In genomic region chr12:81905865-81906264, GRCm38 (mm10) we compare ENCODE assay signal across 25 mouse cellular contexts. TPM values are rescaled to one million over a fixed set of nuclear protein-coding genes. Genes with fewer than 3 reads are reported as not detected.
A peak's percentile ranks its signal among the peaks of the same experiment; 100 is the strongest.
DNase-seq lines count a peak whose midpoint lies in the region; ATAC-seq and TF ChIP-seq lines count a peak whose summit lies in the region.
"Had no signal": no experiment of that assay in that cellular context is flagged by ENCODE, and none has a peak within 500 bp of the region (broad histone marks: within the 10 kb centered on the region; RNA-seq: fewer than 3 reads in every experiment).

No protein-coding gene starts in this region.

- 22% methylated on average over 2 of the region's 2 CpGs for WGBS in liver, embryonic 14.5 days (ENCODE audit: insufficient replicate concordance)
- WGBS in midbrain, postnatal 0 days: 97% methylated on average over 2 of the region's 2 CpGs

- TF ChIP-seq CTCF in G1E (IDR thresholded peaks at IDR 0.05; ENCODE audit: low read depth, low read length): no peak
- no peak for TF ChIP-seq CTCF in liver, embryonic 14.5 days (IDR thresholded peaks at IDR 0.05; ENCODE audit: low read depth)
- no peak for TF ChIP-seq CTCF in midbrain, postnatal 0 days (IDR thresholded peaks at IDR 0.05)

- TF ChIP-seq EP300 in liver, embryonic 14.5 days (IDR thresholded peaks at IDR 0.05; ENCODE audit: low read depth): 0 out of 2 replicates have a peak, but pooled peaks have one; percentile 25

- no peak overlapping the region for H3K4me3 ChIP-seq in G1E (ENCODE audit: low read depth, low read length)
- no peak overlapping the region for H3K4me3 ChIP-seq in liver, embryonic 14.5 days (ENCODE audit: insufficient read depth in 1 of 2, low read depth in 2 of 2, low read length in 2 of 2)
- H3K4me3 ChIP-seq in midbrain, postnatal 0 days (ENCODE audit: low read depth, low read length): no peak overlapping the region
- H3K4me3 ChIP-seq: embryonic facial prominence, embryonic 13.5 days; erythroblast, embryonic 14.5 days; hindbrain, embryonic 15.5 days; limb, embryonic 13.5 days had no signal

- no peak for DNase-seq in G1E (ENCODE audit: low spot score)
- DNase-seq in MEL-GATA-1-ER (ENCODE audit: extremely low read depth, low read depth): peak; percentile 41
- DNase-seq in liver, embryonic 14.5 days (ENCODE audit: low read depth in 3 of 3, low spot score in 3 of 3): no peak
- DNase-seq in retina, embryonic 14.5 days (ENCODE audit: low spot score): no peak
- no peak for DNase-seq in midbrain, postnatal 0 days (ENCODE audit: low spot score)
- DNase-seq in gastrocnemius, postnatal 10 days: no peak
- DNase-seq in right cerebral cortex, postnatal 25 days: no peak
- DNase-seq: adrenal gland, adult 2 months; cerebellum, adult 11-12 months; cerebellum, postnatal 10 days; heart, postnatal 4 days; kidney, postnatal 4 days; layer of hippocampus, adult 9-11 months; lung, adult 2 months; lung, postnatal 14 days; right cerebral cortex, postnatal 14 days; thymus, postnatal 14 days had no signal

- H3K9ac ChIP-seq in liver, embryonic 14.5 days (replicated peaks): no peak overlapping the region
- H3K9ac ChIP-seq in midbrain, postnatal 0 days (replicated peaks; ENCODE audit: low read length, poor library complexity, severe bottlenecking): no peak overlapping the region
- H3K9ac ChIP-seq: embryonic facial prominence, embryonic 13.5 days; hindbrain, embryonic 15.5 days; limb, embryonic 13.5 days had no signal

- H3K36me3 ChIP-seq in G1E (replicated peaks): no peaks in the 10 kb centered on the region
- H3K36me3 ChIP-seq in liver, embryonic 14.5 days (replicated peaks; ENCODE audit: control insufficient read depth, insufficient read depth, low read depth): no peaks in the 10 kb centered on the region
- H3K36me3 ChIP-seq in midbrain, postnatal 0 days (ENCODE audit: insufficient read depth, low read length): peaks cover 4% of the 10 kb centered on the region; the same call in 1 of the 2 replicates

- H3K9me3 ChIP-seq in G1E (replicated peaks): no peaks in the 10 kb centered on the region
- no peaks in the 10 kb centered on the region for H3K9me3 ChIP-seq in liver, embryonic 14.5 days (ENCODE audit: control insufficient read depth, low read length)
- no peaks in the 10 kb centered on the region for H3K9me3 ChIP-seq in midbrain, postnatal 0 days (ENCODE audit: low read length)
- H3K9me3 ChIP-seq: embryonic facial prominence, embryonic 13.5 days; hindbrain, embryonic 15.5 days; limb, embryonic 13.5 days had no signal

- H3K4me1 ChIP-seq in G1E (ENCODE audit: insufficient read depth, low read depth, low read length): no peaks in the 10 kb centered on the region
- H3K4me1 ChIP-seq in liver, embryonic 14.5 days (replicated peaks; ENCODE audit: control insufficient read depth in 2 of 2, insufficient read depth in 2 of 2, low read length in 1 of 2): no peaks in the 10 kb centered on the region; a peak in 1 of 4 replicates
- no peaks in the 10 kb centered on the region for H3K4me1 ChIP-seq in midbrain, postnatal 0 days (ENCODE audit: insufficient read depth, low read length)
- H3K4me1 ChIP-seq: hindbrain, embryonic 15.5 days had no signal

- H3K27me3 ChIP-seq in G1E (ENCODE audit: insufficient read depth, low read length): peaks cover 13% of the 10 kb centered on the region
- no peaks in the 10 kb centered on the region for H3K27me3 ChIP-seq in liver, embryonic 14.5 days (ENCODE audit: control insufficient read depth, insufficient read depth, low read length)
- no peaks in the 10 kb centered on the region for H3K27me3 ChIP-seq in midbrain, postnatal 0 days (ENCODE audit: insufficient read depth, low read length)
- H3K27me3 ChIP-seq: embryonic facial prominence, embryonic 13.5 days; hindbrain, embryonic 15.5 days; limb, embryonic 13.5 days; Patski had no signal

- H3K4me2 ChIP-seq in liver, embryonic 14.5 days (ENCODE audit: low read depth): no peak overlapping the region
- H3K4me2 ChIP-seq in midbrain, postnatal 0 days (ENCODE audit: low read depth, low read length, poor library complexity, severe bottlenecking): no peak overlapping the region
- H3K4me2 ChIP-seq: embryonic facial prominence, embryonic 13.5 days; hindbrain, embryonic 15.5 days; limb, embryonic 13.5 days; midbrain, embryonic 11.5 days had no signal

- ATAC-seq in G1E (ENCODE audit: extremely low read depth, insufficient number of reproducible peaks, low FRiP score, poor library complexity, severe bottlenecking): 0 out of 2 replicates have a peak, but pooled peaks have one; percentile 22
- ATAC-seq in hematopoietic stem cell, adult 5-6 weeks (replicated peaks in 1 of 2; ENCODE audit: insufficient read depth in 1 of 2, low FRiP score in 2 of 2, low TSS enrichment in 1 of 2, low read depth in 1 of 2, poor library complexity in 2 of 2, severe bottlenecking in 2 of 2): peak; percentile 63 to 73
- ATAC-seq in liver, embryonic 14.5 days (ENCODE audit: insufficient read depth): peak; percentile 37; the same call in 1 of the 2 replicates
- ATAC-seq in midbrain, postnatal 0 days (ENCODE audit: low FRiP score): no peak
- ATAC-seq: forebrain, embryonic 14.5 days; Patski had no signal

- H3K27ac ChIP-seq in liver, embryonic 14.5 days: no peak overlapping the region
- no peak overlapping the region for H3K27ac ChIP-seq in midbrain, postnatal 0 days (ENCODE audit: low read depth, low read length)
- H3K27ac ChIP-seq: embryonic facial prominence, embryonic 13.5 days; hindbrain, embryonic 15.5 days; limb, embryonic 13.5 days had no signal

RNA-seq across cellular contexts. Expression of gene Pcnx, which starts 46.0 kb away (rescaled TPM):
- total RNA-seq in G1E (2014; fragmentation: Nextera tagmentation): not detected in 2 replicates
- 0.23 and 0.27 TPM in 2 replicates for total RNA-seq in G1E (2017)
- polyA plus RNA-seq in G1E (2012): not detected in 2 replicates
- 12.1 and 15.1 TPM in 2 replicates for total RNA-seq in hematopoietic stem cell, adult 5-6 weeks (2017)
- 1.5 and 2.4 TPM in 2 replicates for polyA plus RNA-seq in liver, embryonic 14.5 days (2012; rRNA removed)
- polyA plus RNA-seq in liver, embryonic 14.5 days (2014; fragmentation: Nextera tagmentation; extraction: Ambion mirVana): 0.71 and 1.2 TPM in 2 replicates
- total RNA-seq in midbrain, postnatal 0 days (2014; rRNA removed): 46.6 TPM in 2 replicates
- polyA plus RNA-seq in midbrain, postnatal 0 days (2015; fragmentation: Nextera tagmentation; extraction: Ambion mirVana): 4.8 and 8.2 TPM in 2 replicates
- 10 to 100 TPM; 48.3 to 49.1 TPM for total RNA-seq in gastrocnemius, postnatal 10 days (2021)

Comparison
In these comparisons a context has a peak if more than half of its experiments do, and no peak if none do; other contexts are left out.
1. RNA of gene Pcnx, which starts 46.0 kb away (total RNA-seq): 48.3 to 49.1 TPM in gastrocnemius, postnatal 10 days, 46.6 TPM in midbrain, postnatal 0 days and 12.1 to 15.1 TPM in hematopoietic stem cell, adult 5-6 weeks; 0.23 to 0.27 TPM in G1E; every median in the first group is over 10 times any median in the second.